Mouse (Mus musculus): ENCODE measurements around the gene Simc1. TPM values are rescaled to one million over a fixed set of nuclear protein-coding genes. Genes with fewer than 3 reads are reported as not detected.

Gene Simc1
- 1 to 10 TPM in 1 of 2 experiments, under 1 TPM in 1; 0.83 to 6.6 TPM for polyA plus RNA-seq (2012; fragmentation: generic; extraction: Trizol)

DNA sequence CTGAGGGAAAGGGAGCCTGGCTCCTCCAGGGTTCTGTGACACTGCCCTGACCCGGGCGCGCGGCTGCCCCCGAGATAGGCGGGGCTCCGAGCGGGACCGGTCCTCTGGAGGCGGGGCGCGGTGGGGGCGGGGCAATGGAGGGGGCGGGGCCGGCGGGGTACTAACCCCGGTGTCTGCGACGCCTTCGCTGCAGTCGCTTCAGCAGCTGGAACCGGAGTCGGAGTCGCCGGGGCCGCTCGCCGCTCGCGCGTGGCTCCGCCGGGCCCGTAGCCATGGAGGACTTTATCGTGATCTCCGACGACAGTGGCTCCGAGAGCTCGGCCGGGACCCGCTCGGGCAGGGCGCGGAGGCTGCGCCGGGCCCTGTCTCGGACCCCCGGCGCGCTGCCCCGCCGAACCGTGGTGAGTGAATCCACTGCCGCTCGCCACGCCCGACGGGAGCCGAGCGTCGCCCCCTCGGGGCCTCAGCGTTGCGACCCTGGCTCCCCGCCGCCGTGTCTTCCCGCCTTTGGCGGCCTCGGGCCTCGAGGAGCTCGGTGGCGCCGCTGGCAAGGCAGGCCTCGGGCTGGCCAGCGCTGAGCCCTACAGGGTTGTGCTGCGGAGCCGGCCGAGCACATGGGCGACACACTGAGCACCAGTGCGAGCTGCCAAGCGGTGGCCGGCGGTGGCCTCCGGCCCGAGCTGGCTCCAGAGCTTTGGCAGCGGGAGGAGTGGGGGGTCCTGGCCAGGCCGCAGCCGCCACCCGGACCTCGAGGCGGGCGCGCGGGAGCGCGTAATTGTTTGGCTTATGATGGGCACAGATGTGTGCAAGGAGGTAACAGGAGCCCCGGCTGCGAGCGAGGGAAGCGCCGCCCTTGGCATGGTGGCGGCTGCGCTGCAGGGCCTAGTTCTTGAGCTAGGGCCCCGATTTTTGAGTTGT lies at the start of gene Simc1:
TSS of gene Simc1 (plus strand) at position 176 of the 918 bp plus-strand sequence.

GRCm38 (mm10) chr13:54468098-54469011 lies 35.2 kb upstream of the Simc1 start, which contains the start of gene Thoc3:
Thoc3 (minus strand) TSS chr13:54468849.

GRCm38 (mm10) chr13:54565201-54565581 lies 61.6 kb downstream of the Simc1 start, which contains the start of gene 4833439L19Rik:
4833439L19Rik (minus strand) TSS chr13:54565435.

GRCm38 (mm10) chr13:54574854-54575481 lies 71.4 kb downstream of the Simc1 start, which contains the start of gene Arl10:
Arl10 (plus strand) TSS chr13:54575015.

GRCm38 (mm10) chr13:54589996-54590951 lies 86.7 kb downstream of the Simc1 start, which contains the start of the genes Nop16 and Higd2a:
Nop16 (minus strand) TSS chr13:54590090.
Higd2a (plus strand) TSS chr13:54590207.

Other genes starting within 250 kb of the Simc1 start
- 10 to 100 TPM in 1 of 2 experiments, 1 to 10 TPM in 1; 2.3 to 11.6 TPM for gene Cplx2, start 132.4 kb upstream of the Simc1 start, polyA plus RNA-seq (2012; fragmentation: generic; extraction: Trizol)
- 10 to 100 TPM; 32.4 to 45.6 TPM for gene Thoc3, start 34.9 kb upstream of the Simc1 start, polyA plus RNA-seq (2012; fragmentation: generic; extraction: Trizol)
- 10 to 100 TPM; 20.0 to 49.7 TPM for gene 4833439L19Rik, start 61.7 kb downstream of the Simc1 start, polyA plus RNA-seq (2012; fragmentation: generic; extraction: Trizol)
- 10 to 100 TPM in 1 of 2 experiments, 1 to 10 TPM in 1; 3.8 to 13.9 TPM for gene Arl10, start 71.2 kb downstream of the Simc1 start, polyA plus RNA-seq (2012; fragmentation: generic; extraction: Trizol)
- 10 to 100 TPM; 34.3 to 60.0 TPM for gene Nop16, start 86.3 kb downstream of the Simc1 start, polyA plus RNA-seq (2012; fragmentation: generic; extraction: Trizol)
- gene Higd2a, start 86.4 kb downstream of the Simc1 start, polyA plus RNA-seq (2012; fragmentation: generic; extraction: Trizol): 100 to 1,000 TPM; 236 to 309 TPM
- 100 to 1,000 TPM in 1 of 2 experiments, 10 to 100 TPM in 1; 71.5 to 127 TPM for gene Cltb, start 107.6 kb downstream of the Simc1 start, polyA plus RNA-seq (2012; fragmentation: generic; extraction: Trizol)
- 10 to 100 TPM in 1 of 2 experiments, 1 to 10 TPM in 1; 8.0 to 33.2 TPM for gene Faf2, start 118.0 kb downstream of the Simc1 start, polyA plus RNA-seq (2012; fragmentation: generic; extraction: Trizol)
- 10 to 100 TPM in 1 of 2 experiments, 1 to 10 TPM in 1; 3.0 to 19.6 TPM for gene Rnf44, start 190.1 kb downstream of the Simc1 start, polyA plus RNA-seq (2012; fragmentation: generic; extraction: Trizol)
- not detected for gene Cdhr2, start 197.7 kb downstream of the Simc1 start, polyA plus RNA-seq (2012; fragmentation: generic; extraction: Trizol)
- gene Gprin1, start 246.1 kb downstream of the Simc1 start, polyA plus RNA-seq (2012; fragmentation: generic; extraction: Trizol): not detected

All from C3H10T1/2 (cell line).